Mouse (Mus musculus): ENCODE data around the gene Nwd1. TPM values are rescaled to one million over a fixed set of nuclear protein-coding genes. Genes with fewer than 3 reads are reported as not detected.
A peak's percentile ranks its signal among the peaks of the same experiment; 100 is the strongest.
"Not testable (repeated sequence)": the region's sequence is repeated elsewhere in the genome, so short reads cannot be mapped to it uniquely, and the experiment has no call there.

The Nwd1 gene
- total and polyA plus RNA-seq, 2 experiments from 2014 or later = 0.20 to 2.3 TPM

GRCm38 (mm10) chr8:72677331-72677730 lies 30.8 kb downstream of the Nwd1 start:
- no peaks in the 10 kb centered on the region for H3K4me1 ChIP-seq (ENCODE audit: control insufficient read depth, insufficient read depth)
- no peak overlapping the region for H3K9ac ChIP-seq (replicated peaks; ENCODE audit: low read depth, low read length)
- no peak overlapping the region for H3K4me3 ChIP-seq (ENCODE audit: low read depth, low read length)
- 50% methylated on average over 5 of the region's 5 CpGs for WGBS
- H3K9me3 ChIP-seq (replicated peaks; ENCODE audit: control insufficient read depth, low read length) = no peaks in the 10 kb centered on the region
- DNase-seq (ENCODE audit: low spot score) (no peak), ATAC-seq (ENCODE audit: insufficient read depth, low read depth) (no peak)
- no peak overlapping the region for H3K27ac ChIP-seq (ENCODE audit: low read depth)
- no peak overlapping the region for H3K4me2 ChIP-seq (ENCODE audit: low read depth, low read length)
- H3K27me3 ChIP-seq (ENCODE audit: control insufficient read depth, insufficient read depth, low read length) = no peaks in the 10 kb centered on the region
- no peaks in the 10 kb centered on the region for H3K36me3 ChIP-seq (replicated peaks; ENCODE audit: control insufficient read depth, insufficient read depth, low read length)
- TF ChIP-seq CTCF (IDR thresholded peaks at IDR 0.05; ENCODE audit: low read depth) (no peak), EP300 (IDR thresholded peaks at IDR 0.05; ENCODE audit: low read depth) (no peak)

- H3K4me2 ChIP-seq (ENCODE audit: low read depth, low read length) = no peak overlapping the region
- H3K4me3 ChIP-seq (ENCODE audit: low read depth, low read length) = no peak overlapping the region
- no peaks in the 10 kb centered on the region for H3K9me3 ChIP-seq (replicated peaks; ENCODE audit: control insufficient read depth, low read length)
- TF ChIP-seq EP300 (IDR thresholded peaks at IDR 0.05; ENCODE audit: low read depth) = no peak
- peak; percentile 80 for TF ChIP-seq CTCF (IDR thresholded peaks at IDR 0.05; ENCODE audit: low read depth)
- no peaks in the 10 kb centered on the region for H3K4me1 ChIP-seq (ENCODE audit: control insufficient read depth, insufficient read depth)
- no peaks in the 10 kb centered on the region for H3K36me3 ChIP-seq (replicated peaks; ENCODE audit: control insufficient read depth, insufficient read depth, low read length)
- no peaks in the 10 kb centered on the region for H3K27me3 ChIP-seq (ENCODE audit: control insufficient read depth, insufficient read depth, low read length)
- H3K9ac ChIP-seq (replicated peaks; ENCODE audit: low read depth, low read length) = no peak overlapping the region
- H3K27ac ChIP-seq (ENCODE audit: low read depth) = no peak overlapping the region
- ATAC-seq (ENCODE audit: insufficient read depth, low read depth) (peak; percentile 44; the same call in 1 of the 2 replicates), DNase-seq (ENCODE audit: low spot score) (peak; percentile 47)
- 12% methylated on average over 3 of the region's 3 CpGs for WGBS
These were observed 33.6 kb downstream of the Nwd1 start for GRCm38 (mm10) chr8:72680133-72680532.

GRCm38 (mm10) chr8:72682051-72682687 lies 35.7 kb downstream of the Nwd1 start:
- Histone ChIP-seq H3K27me3 (ENCODE audit: control insufficient read depth, insufficient read depth, low read length) (no peaks in the 10 kb centered on the region), H3K36me3 (replicated peaks; ENCODE audit: control insufficient read depth, insufficient read depth, low read length) (no peaks in the 10 kb centered on the region), H3K4me3 (ENCODE audit: low read depth, low read length) (no peak overlapping the region), H3K27ac (ENCODE audit: low read depth) (no peak overlapping the region), H3K4me2 (ENCODE audit: low read depth, low read length) (no peak overlapping the region), H3K4me1 (ENCODE audit: control insufficient read depth, insufficient read depth) (no peaks in the 10 kb centered on the region), H3K9ac (replicated peaks; ENCODE audit: low read depth, low read length) (no peak overlapping the region), H3K9me3 (replicated peaks; ENCODE audit: control insufficient read depth, low read length) (no peaks in the 10 kb centered on the region)
- no peak for DNase-seq (ENCODE audit: low spot score)
- ATAC-seq (ENCODE audit: insufficient read depth, low read depth) = no peak
- TF ChIP-seq EP300 (IDR thresholded peaks at IDR 0.05; ENCODE audit: low read depth) (no peak), CTCF (IDR thresholded peaks at IDR 0.05; ENCODE audit: low read depth) (no peak)
- 81% methylated on average over 4 of the region's 4 CpGs for WGBS

- ATAC-seq (ENCODE audit: insufficient read depth, low read depth) (peak; percentile 39; the same call in 1 of the 2 replicates), DNase-seq (ENCODE audit: low spot score) (no peak)
- Histone ChIP-seq H3K9ac (replicated peaks; ENCODE audit: low read depth, low read length) (no peak overlapping the region), H3K4me1 (ENCODE audit: control insufficient read depth, insufficient read depth) (no peaks in the 10 kb centered on the region), H3K4me3 (ENCODE audit: low read depth, low read length) (no peak overlapping the region), H3K27me3 (ENCODE audit: control insufficient read depth, insufficient read depth, low read length) (no peaks in the 10 kb centered on the region), H3K36me3 (replicated peaks; ENCODE audit: control insufficient read depth, insufficient read depth, low read length) (no peaks in the 10 kb centered on the region), H3K27ac (ENCODE audit: low read depth) (no peak overlapping the region), H3K4me2 (ENCODE audit: low read depth, low read length) (no peak overlapping the region), H3K9me3 (replicated peaks; ENCODE audit: control insufficient read depth, low read length) (no peaks in the 10 kb centered on the region)
- 43% methylated on average over 2 of the region's 2 CpGs for WGBS
- TF ChIP-seq EP300 (IDR thresholded peaks at IDR 0.05; ENCODE audit: low read depth) = no peak
- no peak for TF ChIP-seq CTCF (IDR thresholded peaks at IDR 0.05; ENCODE audit: low read depth)
These were observed 36.6 kb downstream of the Nwd1 start for GRCm38 (mm10) chr8:72683010-72683521.

- not testable (repeated sequence) for H3K27ac ChIP-seq (ENCODE audit: low read depth); DNase-seq (ENCODE audit: low spot score); H3K36me3 ChIP-seq (replicated peaks; ENCODE audit: control insufficient read depth, insufficient read depth, low read length); ATAC-seq (ENCODE audit: insufficient read depth, low read depth); H3K4me1 ChIP-seq (ENCODE audit: control insufficient read depth, insufficient read depth); H3K9me3 ChIP-seq (replicated peaks; ENCODE audit: control insufficient read depth, low read length); H3K9ac ChIP-seq (replicated peaks; ENCODE audit: low read depth, low read length); H3K27me3 ChIP-seq (ENCODE audit: control insufficient read depth, insufficient read depth, low read length); H3K4me3 ChIP-seq (ENCODE audit: low read depth, low read length); H3K4me2 ChIP-seq (ENCODE audit: low read depth, low read length)
- WGBS = 78% methylated on average over 5 of the region's 5 CpGs
These were observed 37.1 kb downstream of the Nwd1 start for GRCm38 (mm10) chr8:72683572-72684099.
